Mouse (Mus musculus) liver, embryonic 14.5 days (tissue): Measurements from ENCODE around the gene Sgcd.

Experiments used
- CTCF ChIP-seq: IDR thresholded peaks from 2 replicates; pipeline ENCODE4 v1.5.1; 2016; ENCODE audit warnings: antibody characterized with exemption, low read depth, control low read depth
- EP300 ChIP-seq: IDR thresholded peaks from 2 replicates; pipeline ENCODE4 v1.6.1; 2016; ENCODE audit warnings: antibody characterized with exemption, low read depth

DNA sequence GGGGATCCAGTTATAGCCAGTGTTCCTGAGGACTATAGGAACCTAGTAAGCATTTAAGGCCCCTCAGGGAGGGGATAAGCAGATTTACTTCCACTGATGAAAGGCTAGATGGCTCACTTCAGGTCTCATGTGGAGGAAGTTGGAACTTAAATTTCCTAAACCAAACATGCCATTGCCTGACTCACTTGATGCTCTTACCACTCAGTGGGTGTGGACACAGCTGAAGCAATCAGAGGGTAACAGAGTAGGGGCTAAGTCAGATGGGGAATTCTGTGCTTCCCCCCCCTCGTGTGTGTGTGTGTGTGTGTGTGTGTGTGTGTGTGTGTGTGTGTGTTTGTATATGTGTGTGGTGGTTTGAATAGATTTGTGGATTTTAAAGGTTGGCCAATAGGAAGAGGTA is 830.7 kb downstream of the Sgcd start:
- TF ChIP-seq CTCF (no peak), EP300 (no peak)
